ENCODE assay signal across 17 mouse cellular contexts in genomic region chr6:51581418-51581817, GRCm38 (mm10). TPM values are rescaled to one million over a fixed set of nuclear protein-coding genes. Genes with fewer than 3 reads are reported as not detected.
DNase-seq lines count a peak whose midpoint lies in the region; ATAC-seq lines count a peak whose summit lies in the region.
"Had no signal": no experiment of that assay in that cellular context is flagged by ENCODE, and none has a peak within 500 bp of the region (broad histone marks: within the 10 kb centered on the region; RNA-seq: fewer than 3 reads in every experiment).

No protein-coding gene starts in this region.

- peaks cover 15% of the 10 kb centered on the region; the same call in 1 of the 2 replicates for H3K36me3 ChIP-seq in heart, embryonic 10.5 days
- H3K36me3 ChIP-seq in midbrain, embryonic 13.5 days: peaks cover 8% of the 10 kb centered on the region
- H3K36me3 ChIP-seq in midbrain, embryonic 11.5 days (ENCODE audit: control insufficient read depth, insufficient read depth, low read length): no peaks in the 10 kb centered on the region
- no peaks in the 10 kb centered on the region for H3K36me3 ChIP-seq in neural tube, embryonic 12.5 days
- H3K36me3 ChIP-seq: embryonic facial prominence, embryonic 12.5 days had no signal

- ATAC-seq in midbrain, embryonic 13.5 days: peak; percentile 7; the same call in 1 of the 2 replicates
- ATAC-seq in midbrain, embryonic 11.5 days (ENCODE audit: low FRiP score): no peak
- no peak for ATAC-seq in neural tube, embryonic 12.5 days (ENCODE audit: low FRiP score, low read depth)
- ATAC-seq: forebrain, postnatal 0 days had no signal

- H3K27ac ChIP-seq in heart, embryonic 10.5 days: no peak overlapping the region
- H3K27ac ChIP-seq in midbrain, embryonic 13.5 days: peak overlapping the region; percentile 71
- no peak overlapping the region for H3K27ac ChIP-seq in midbrain, embryonic 11.5 days (ENCODE audit: low read depth, low read length)
- H3K27ac ChIP-seq in neural tube, embryonic 12.5 days: peak overlapping the region; percentile 22; the same call in 1 of the 2 replicates
- H3K27ac ChIP-seq: embryonic facial prominence, embryonic 12.5 days; forebrain, embryonic 13.5 days; heart, embryonic 13.5 days had no signal

- no peaks in the 10 kb centered on the region for H3K27me3 ChIP-seq in heart, embryonic 10.5 days (ENCODE audit: insufficient read depth, poor library complexity, severe bottlenecking)
- H3K27me3 ChIP-seq in midbrain, embryonic 13.5 days: no peaks in the 10 kb centered on the region
- no peaks in the 10 kb centered on the region for H3K27me3 ChIP-seq in midbrain, embryonic 11.5 days (ENCODE audit: control insufficient read depth, insufficient read depth, low read length)
- no peaks in the 10 kb centered on the region for H3K27me3 ChIP-seq in neural tube, embryonic 12.5 days (replicated peaks)
- H3K27me3 ChIP-seq: embryonic facial prominence, embryonic 12.5 days; forebrain, embryonic 13.5 days; heart, embryonic 13.5 days had no signal

- no peak overlapping the region for H3K9ac ChIP-seq in midbrain, embryonic 13.5 days (replicated peaks)
- H3K9ac ChIP-seq in midbrain, embryonic 11.5 days (ENCODE audit: low read length): no peak overlapping the region
- H3K9ac ChIP-seq in neural tube, embryonic 12.5 days: no peak overlapping the region
- H3K9ac ChIP-seq: embryonic facial prominence, embryonic 12.5 days; forebrain, embryonic 13.5 days; forebrain, postnatal 0 days; heart, embryonic 13.5 days had no signal

- H3K4me1 ChIP-seq in heart, embryonic 10.5 days: peaks cover 10% of the 10 kb centered on the region; the same call in 1 of the 2 replicates
- peaks cover 22% of the 10 kb centered on the region for H3K4me1 ChIP-seq in midbrain, embryonic 13.5 days (replicated peaks)
- H3K4me1 ChIP-seq in midbrain, embryonic 11.5 days (ENCODE audit: control insufficient read depth, insufficient read depth, low read length): no peaks in the 10 kb centered on the region
- H3K4me1 ChIP-seq in neural tube, embryonic 12.5 days: peaks cover 15% of the 10 kb centered on the region
- H3K4me1 ChIP-seq: forebrain, embryonic 13.5 days; heart, embryonic 13.5 days had no signal

- no peak overlapping the region for H3K4me2 ChIP-seq in midbrain, embryonic 13.5 days (replicated peaks)
- no peak overlapping the region for H3K4me2 ChIP-seq in midbrain, embryonic 11.5 days
- no peak overlapping the region for H3K4me2 ChIP-seq in neural tube, embryonic 12.5 days (replicated peaks)
- H3K4me2 ChIP-seq: embryonic facial prominence, embryonic 12.5 days; forebrain, embryonic 13.5 days; heart, embryonic 13.5 days had no signal

- H3K9me3 ChIP-seq in heart, embryonic 10.5 days: no peaks in the 10 kb centered on the region
- H3K9me3 ChIP-seq in midbrain, embryonic 13.5 days: no peaks in the 10 kb centered on the region
- H3K9me3 ChIP-seq in midbrain, embryonic 11.5 days (ENCODE audit: control insufficient read depth, low read length): no peaks in the 10 kb centered on the region
- no peaks in the 10 kb centered on the region for H3K9me3 ChIP-seq in neural tube, embryonic 12.5 days
- H3K9me3 ChIP-seq: embryonic facial prominence, embryonic 12.5 days; forebrain, embryonic 13.5 days; heart, embryonic 13.5 days had no signal

- peak; percentile 51 for DNase-seq in heart, embryonic 10.5 days (ENCODE audit: low spot score)
- DNase-seq in heart, adult 11 months: no peak
- DNase-seq in midbrain, embryonic 11.5 days (ENCODE audit: low spot score, missing footprints): no peak
- no peak for DNase-seq in neural tube, embryonic 10.5 days (ENCODE audit: extremely low spot score, low spot score)
- no peak for DNase-seq in right cerebral cortex, postnatal 10 days (ENCODE audit: low spot score in 2 of 2)
- DNase-seq: adrenal gland, postnatal 10 days; cerebellum, adult 11-12 months; cerebellum, adult 9-10 months; cerebellum, postnatal 25 days; forebrain, postnatal 0 days; gastrocnemius, postnatal 14 days; heart, postnatal 36 days had no signal

- no peak overlapping the region for H3K4me3 ChIP-seq in heart, embryonic 10.5 days
- no peak overlapping the region for H3K4me3 ChIP-seq in midbrain, embryonic 13.5 days (replicated peaks)
- H3K4me3 ChIP-seq in midbrain, embryonic 11.5 days (ENCODE audit: low read depth, low read length): no peak overlapping the region
- H3K4me3 ChIP-seq in neural tube, embryonic 12.5 days: no peak overlapping the region
- H3K4me3 ChIP-seq: embryonic facial prominence, embryonic 12.5 days; forebrain, embryonic 13.5 days; heart, embryonic 13.5 days had no signal

- 90% methylated on average over 9 of the region's 9 CpGs for WGBS in heart, embryonic 10.5 days
- WGBS in midbrain, embryonic 13.5 days: 59% methylated on average over 9 of the region's 9 CpGs
- WGBS in midbrain, embryonic 11.5 days: 85% methylated on average over 9 of the region's 9 CpGs
- 56% methylated on average over 9 of the region's 9 CpGs for WGBS in neural tube, embryonic 12.5 days

RNA-seq across cellular contexts. Expression of gene Snx10, which starts 57.7 kb away (rescaled TPM):
- polyA plus RNA-seq in heart, embryonic 10.5 days (2016; fragmentation: Nextera tagmentation; extraction: Ambion mirVana): 24.5 and 24.8 TPM in 2 replicates
- 48.7 and 49.6 TPM in 2 replicates for polyA plus RNA-seq in midbrain, embryonic 13.5 days (2015; fragmentation: Nextera tagmentation; extraction: Ambion mirVana)
- 52.0 and 53.4 TPM in 2 replicates for polyA plus RNA-seq in midbrain, embryonic 11.5 days (2014; fragmentation: Nextera tagmentation; extraction: Ambion mirVana)
- polyA plus RNA-seq in neural tube, embryonic 12.5 days (2016; fragmentation: Nextera tagmentation; extraction: Ambion mirVana): 39.0 and 42.6 TPM in 2 replicates

Comparison
In these comparisons a context has a peak if more than half of its experiments do, and no peak if none do; other contexts are left out.
1. H3K27ac ChIP-seq: peak in midbrain, embryonic 13.5 days (single experiment) and neural tube, embryonic 12.5 days (single experiment); none in heart, embryonic 10.5 days (single experiment) and midbrain, embryonic 11.5 days (single experiment).